Mouse (Mus musculus) MEL (cell line): ENCODE measurements around the gene Dusp14.

Experiments
- CTCF ChIP-seq, 3 experiments: IDR thresholded peaks in 2 of 3; conservative IDR thresholded peaks in 1 of 3; 2 replicates each; pipeline ENCODE4 v1.5.1; 2011 to 2012; ENCODE audit warnings: low read length in 3 of 3, low read depth in 2 of 3, mild to moderate bottlenecking in 2 of 3, improper control_type of control experiment in 1 of 3, inconsistent platforms in 1 of 3, mixed read lengths in 1 of 3, moderate library complexity in 1 of 3; ENCODE audit not compliant: control insufficient read depth in 1 of 3, insufficient read depth in 1 of 3, poor library complexity in 1 of 3, severe bottlenecking in 1 of 3
- E2F4 ChIP-seq: IDR thresholded peaks from 2 replicates; pipeline ENCODE4 v1.6.1; 2011; ENCODE audit warnings: low read depth, low read length, improper control_type of control experiment, borderline replicate concordance
- HCFC1 ChIP-seq: IDR thresholded peaks from 2 replicates; pipeline ENCODE4 v1.6.1; 2012; ENCODE audit warnings: low read depth, mild to moderate bottlenecking, inconsistent platforms, low read length, improper control_type of control experiment, moderate library complexity
- POLR2A ChIP-seq, 2 experiments: IDR thresholded peaks; 2 replicates each; pipeline ENCODE4 v1.6.1; 2011 to 2012; ENCODE audit warnings: low read length in 2 of 2, mild to moderate bottlenecking in 2 of 2, control low read depth in 1 of 2, improper control_type of control experiment in 1 of 2, low read depth in 1 of 2, moderate library complexity in 1 of 2; ENCODE audit not compliant: control insufficient read depth in 1 of 2, insufficient read depth in 1 of 2, poor library complexity in 1 of 2

DNA sequence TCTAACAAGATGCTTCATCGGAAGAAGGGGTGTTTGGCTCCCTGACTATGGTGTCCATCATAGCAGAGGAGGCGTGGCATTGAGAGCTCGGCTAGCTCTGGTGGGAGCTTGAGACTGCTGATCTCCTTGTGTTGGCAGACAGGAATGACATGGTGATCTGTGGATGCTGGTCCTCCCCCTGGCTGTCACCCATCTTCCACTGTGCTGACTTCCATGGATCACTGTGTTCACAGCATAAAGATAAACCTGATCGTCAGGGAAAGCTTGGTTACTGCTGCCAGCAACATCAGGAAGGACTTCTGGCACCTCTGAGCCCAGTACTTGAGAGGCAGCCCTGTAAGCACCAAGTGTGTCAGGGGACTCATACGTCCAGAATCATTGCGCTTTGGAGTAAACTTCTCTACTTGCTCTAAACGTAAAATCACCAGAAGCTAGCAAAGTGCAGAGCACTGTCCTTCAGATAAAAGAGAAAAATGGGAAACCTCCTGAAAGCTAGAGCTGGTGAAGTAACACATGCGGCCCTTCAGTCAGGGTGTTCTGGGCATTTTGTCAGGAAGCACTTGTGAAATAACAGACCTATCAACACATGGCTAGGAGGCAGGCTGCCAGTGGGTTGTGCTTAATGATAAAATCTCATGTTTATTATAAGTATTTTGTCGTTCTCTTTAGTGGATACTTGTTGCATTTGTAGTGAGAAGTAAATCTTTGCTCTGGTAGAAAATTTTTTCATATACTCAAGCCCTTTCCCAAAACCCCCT, 40.6 kb downstream of the Dusp14 start:
- TF ChIP-seq E2F4: no peak
- TF ChIP-seq CTCF (IDR thresholded peaks at IDR 0.05 in 2 of 3, conservative IDR thresholded peaks at IDR 0.05 in 1 of 3; ENCODE audit: control insufficient read depth in 1 of 3, insufficient read depth in 1 of 3, low read depth in 2 of 3, low read length in 3 of 3, poor library complexity in 1 of 3, severe bottlenecking in 1 of 3): no peak
- TF ChIP-seq POLR2A (IDR thresholded peaks at IDR 0.05; ENCODE audit: control insufficient read depth in 1 of 2, insufficient read depth in 1 of 2, low read depth in 1 of 2, low read length in 2 of 2, poor library complexity in 1 of 2): no peak
- no peak for TF ChIP-seq HCFC1
